Mouse (Mus musculus): ENCODE measurements around the gene Slc43a1. TPM values are rescaled to one million over a fixed set of nuclear protein-coding genes. Genes with fewer than 3 reads are reported as not detected.
A peak's percentile ranks its signal among the peaks of the same experiment; 100 is the strongest.

Slc43a1 gene
- polyA plus RNA-seq, 1 experiment from 2014 or later = 15.1 TPM

GRCm38 (mm10) chr2:84851130-84852040 is 12.7 kb downstream of the Slc43a1 start:
- WGBS = 38% methylated on average over 23 of the region's 23 CpGs
- peak; percentile 85 for ATAC-seq (ENCODE audit: borderline replicate concordance, extremely low read depth, low FRiP score, low TSS enrichment)
- Histone ChIP-seq H3K9ac (no peak overlapping the region; the same call in 1 of the 2 replicates), H3K27ac (peak overlapping the region; percentile 59; the same call in 1 of the 2 replicates), H3K4me2 (peak overlapping the region; percentile 50), H3K36me3 (peaks cover 24% of the 10 kb centered on the region), H3K4me1 (peaks cover 22% of the 10 kb centered on the region), H3K4me3 (peak overlapping the region; percentile 22), H3K27me3 (no peaks in the 10 kb centered on the region), H3K9me3 (no peaks in the 10 kb centered on the region)

DNA sequence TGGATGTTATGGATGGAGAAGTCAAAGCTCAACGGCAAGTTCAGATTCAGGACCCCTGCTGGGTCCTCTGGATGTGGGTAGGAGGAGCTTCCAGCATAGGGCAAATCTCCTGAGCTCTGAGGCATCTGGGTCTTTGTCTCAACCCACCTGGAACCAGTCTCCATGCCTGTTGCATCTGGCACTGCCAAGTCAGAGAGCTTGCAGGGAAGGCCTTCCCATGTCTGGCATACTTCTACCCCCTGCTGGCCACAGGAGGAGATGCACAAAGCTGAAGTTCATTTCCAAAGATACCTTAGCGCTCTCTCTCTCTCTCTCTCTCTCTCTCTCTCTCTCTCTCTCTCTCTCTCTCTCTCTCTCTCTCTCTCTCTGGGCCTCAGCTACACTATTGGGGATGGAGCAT is 17.1 kb downstream of the Slc43a1 start:
- no peak overlapping the region for H3K27ac ChIP-seq
- no peaks in the 10 kb centered on the region for H3K27me3 ChIP-seq
- H3K4me3 ChIP-seq = no peak overlapping the region
- H3K4me1 ChIP-seq = peaks cover 9% of the 10 kb centered on the region
- peaks cover 37% of the 10 kb centered on the region for H3K36me3 ChIP-seq
- no peaks in the 10 kb centered on the region for H3K9me3 ChIP-seq
- ATAC-seq (ENCODE audit: borderline replicate concordance, extremely low read depth, low FRiP score, low TSS enrichment) = no peak
- no peak overlapping the region for H3K9ac ChIP-seq
- H3K4me2 ChIP-seq = no peak overlapping the region
- WGBS = 59% methylated on average over 2 of the region's 2 CpGs

- peaks cover 46% of the 10 kb centered on the region for H3K36me3 ChIP-seq
- H3K4me1 ChIP-seq = no peaks in the 10 kb centered on the region
- no peak overlapping the region for H3K9ac ChIP-seq
- no peaks in the 10 kb centered on the region for H3K27me3 ChIP-seq
- H3K4me3 ChIP-seq = no peak overlapping the region
- H3K27ac ChIP-seq = no peak overlapping the region
- no peaks in the 10 kb centered on the region for H3K9me3 ChIP-seq
- no peak overlapping the region for H3K4me2 ChIP-seq
- ATAC-seq (ENCODE audit: borderline replicate concordance, extremely low read depth, low FRiP score, low TSS enrichment) = no peak
- WGBS = 86% methylated on average over 1 of the region's 1 CpGs
These were observed 19.9 kb downstream of the Slc43a1 start for GRCm38 (mm10) chr2:84858551-84858950.

GRCm38 (mm10) chr2:84859991-84860780 is 21.5 kb downstream of the Slc43a1 start:
- whole genome bisulfite sequencing = 89% methylated on average over 7 of the region's 7 CpGs
- Histone ChIP-seq H3K4me2 (no peak overlapping the region), H3K9ac (no peak overlapping the region), H3K36me3 (peaks cover 39% of the 10 kb centered on the region), H3K9me3 (no peaks in the 10 kb centered on the region), H3K27ac (no peak overlapping the region), H3K27me3 (peaks cover 1% of the 10 kb centered on the region; the same call in 1 of the 2 replicates), H3K4me1 (no peaks in the 10 kb centered on the region), H3K4me3 (no peak overlapping the region)
- no peak for ATAC-seq (ENCODE audit: borderline replicate concordance, extremely low read depth, low FRiP score, low TSS enrichment)

DNA sequence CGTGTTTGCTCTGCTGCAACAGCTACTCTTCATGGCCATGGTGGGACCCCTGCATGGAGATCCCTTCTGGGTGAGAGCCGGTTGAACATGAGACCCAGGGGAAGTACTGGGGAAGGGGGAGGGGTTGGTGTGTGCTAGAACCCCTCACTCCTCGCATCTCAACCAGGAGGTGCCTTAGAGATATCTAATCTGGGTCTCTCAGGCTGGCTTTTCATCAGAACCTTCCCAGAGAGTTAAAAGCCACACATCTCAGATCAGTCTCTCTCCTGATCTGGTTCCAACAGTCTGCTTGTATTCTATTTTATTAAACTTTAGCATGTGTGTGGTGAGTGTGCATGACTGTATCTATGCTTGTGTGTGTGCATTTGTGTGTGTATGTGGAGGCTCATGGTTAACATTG is 22.8 kb downstream of the Slc43a1 start:
- H3K4me1 ChIP-seq = peaks cover 10% of the 10 kb centered on the region
- H3K9ac ChIP-seq = no peak overlapping the region
- H3K4me3 ChIP-seq = no peak overlapping the region
- no peaks in the 10 kb centered on the region for H3K9me3 ChIP-seq
- H3K36me3 ChIP-seq = peaks cover 39% of the 10 kb centered on the region
- H3K27me3 ChIP-seq = peaks cover 14% of the 10 kb centered on the region
- 71% methylated on average over 3 of the region's 3 CpGs for WGBS
- ATAC-seq (ENCODE audit: borderline replicate concordance, extremely low read depth, low FRiP score, low TSS enrichment) = no peak
- no peak overlapping the region for H3K27ac ChIP-seq
- no peak overlapping the region for H3K4me2 ChIP-seq

DNA sequence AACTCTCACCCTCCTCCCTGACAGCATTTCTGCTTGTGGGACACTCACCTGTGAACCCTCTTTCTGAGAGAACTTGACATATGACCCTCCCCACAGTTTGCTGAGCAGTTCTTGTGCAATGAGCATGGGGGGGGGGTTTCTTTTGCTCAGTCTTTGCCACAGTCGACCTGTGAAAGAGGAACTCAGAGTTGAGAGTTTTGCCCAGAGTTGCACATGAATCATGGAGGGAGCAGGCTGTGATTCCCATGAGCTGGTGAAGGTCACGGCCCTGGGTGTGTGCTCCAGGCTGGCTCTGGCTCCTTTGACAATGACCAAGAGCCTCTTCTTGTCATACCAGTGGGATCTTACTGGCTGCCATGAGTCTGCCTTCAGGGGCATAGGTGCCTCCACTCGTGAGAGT is 23.6 kb downstream of the Slc43a1 start:
- Histone ChIP-seq H3K27ac (no peak overlapping the region), H3K4me3 (no peak overlapping the region), H3K27me3 (peaks cover 22% of the 10 kb centered on the region), H3K4me2 (no peak overlapping the region), H3K9me3 (no peaks in the 10 kb centered on the region), H3K4me1 (peaks cover 10% of the 10 kb centered on the region), H3K9ac (no peak overlapping the region), H3K36me3 (peaks cover 37% of the 10 kb centered on the region)
- ATAC-seq (ENCODE audit: borderline replicate concordance, extremely low read depth, low FRiP score, low TSS enrichment) = no peak
- 85% methylated on average over 3 of the region's 3 CpGs for WGBS

GRCm38 (mm10) chr2:84865616-84866571 is 27.2 kb downstream of the Slc43a1 start:
- Histone ChIP-seq H3K4me1 (peaks cover 10% of the 10 kb centered on the region), H3K4me2 (peak overlapping the region; percentile 69), H3K9me3 (no peaks in the 10 kb centered on the region), H3K36me3 (peaks cover 14% of the 10 kb centered on the region; the same call in 1 of the 2 replicates), H3K9ac (0 out of 2 replicates have a peak overlapping the region, but pooled peaks have one; percentile 10), H3K27ac (no peak overlapping the region), H3K27me3 (peaks cover 58% of the 10 kb centered on the region), H3K4me3 (peak overlapping the region; percentile 32)
- under 1% methylated on average over 47 of the region's 47 CpGs for WGBS
- peak; percentile 37; the same call in 1 of the 2 replicates for ATAC-seq (ENCODE audit: borderline replicate concordance, extremely low read depth, low FRiP score, low TSS enrichment)

DNA sequence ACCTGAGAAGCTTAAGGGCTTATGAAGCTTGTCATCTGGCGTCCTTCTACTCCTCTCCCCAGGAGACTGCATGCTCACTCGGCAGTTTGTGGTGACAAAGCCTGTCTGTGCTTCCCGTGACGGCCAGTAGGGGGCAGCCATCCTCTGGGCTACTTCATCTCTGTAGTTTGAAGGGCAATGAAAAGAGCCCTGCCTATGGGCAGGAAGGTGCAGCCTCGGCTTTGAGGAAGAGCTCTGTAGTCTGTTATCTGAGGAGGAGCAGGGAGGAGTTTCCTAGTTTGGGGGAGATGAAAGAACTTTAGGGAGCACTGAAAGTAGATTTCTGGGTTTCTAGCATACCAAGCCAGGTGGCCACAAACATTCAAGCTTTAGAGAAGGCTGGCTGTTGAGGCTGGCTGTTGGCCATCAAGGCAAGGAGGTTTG is 29.9 kb downstream of the Slc43a1 start:
- H3K27ac ChIP-seq = no peak overlapping the region
- no peak overlapping the region for H3K4me3 ChIP-seq
- no peaks in the 10 kb centered on the region for H3K36me3 ChIP-seq
- no peak overlapping the region for H3K4me2 ChIP-seq
- peaks cover 85% of the 10 kb centered on the region for H3K27me3 ChIP-seq
- H3K9ac ChIP-seq = no peak overlapping the region
- peaks cover 24% of the 10 kb centered on the region for H3K4me1 ChIP-seq
- no peak for ATAC-seq (ENCODE audit: borderline replicate concordance, extremely low read depth, low FRiP score, low TSS enrichment)
- 8% methylated on average over 5 of the region's 5 CpGs for WGBS
- H3K9me3 ChIP-seq = no peaks in the 10 kb centered on the region

DNA sequence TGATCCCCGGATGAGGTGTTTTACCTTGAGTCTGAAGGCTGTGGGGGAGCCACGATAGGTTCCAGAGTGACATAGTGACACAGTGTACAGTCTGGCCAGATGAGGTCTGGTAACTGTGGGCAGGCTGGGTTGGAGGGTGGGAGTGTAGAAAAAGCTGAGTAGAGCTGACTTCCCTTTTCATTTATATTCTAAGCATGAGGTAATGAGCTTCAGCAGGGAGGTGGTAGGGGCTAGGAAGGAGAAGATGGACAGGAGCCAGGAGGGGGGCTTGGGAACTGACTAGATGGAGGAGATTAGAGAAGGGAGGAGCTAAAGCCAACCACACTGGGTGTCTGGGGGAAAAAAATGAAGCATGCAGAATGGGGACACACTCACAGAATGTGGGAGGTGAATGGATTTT is 30.3 kb downstream of the Slc43a1 start:
- H3K4me3 ChIP-seq = no peak overlapping the region
- ATAC-seq (ENCODE audit: borderline replicate concordance, extremely low read depth, low FRiP score, low TSS enrichment) = no peak
- no peak overlapping the region for H3K27ac ChIP-seq
- 68% methylated on average over 2 of the region's 2 CpGs for WGBS
- no peak overlapping the region for H3K4me2 ChIP-seq
- no peaks in the 10 kb centered on the region for H3K36me3 ChIP-seq
- no peaks in the 10 kb centered on the region for H3K9me3 ChIP-seq
- H3K27me3 ChIP-seq = peaks cover 89% of the 10 kb centered on the region
- H3K9ac ChIP-seq = no peak overlapping the region
- H3K4me1 ChIP-seq = peaks cover 24% of the 10 kb centered on the region

- H3K4me2 ChIP-seq = no peak overlapping the region
- ATAC-seq (ENCODE audit: borderline replicate concordance, extremely low read depth, low FRiP score, low TSS enrichment) = no peak
- H3K36me3 ChIP-seq = no peaks in the 10 kb centered on the region
- WGBS = 58% methylated on average over 4 of the region's 4 CpGs
- no peak overlapping the region for H3K4me3 ChIP-seq
- no peak overlapping the region for H3K27ac ChIP-seq
- peaks cover 22% of the 10 kb centered on the region for H3K4me1 ChIP-seq
- H3K9me3 ChIP-seq = no peaks in the 10 kb centered on the region
- H3K27me3 ChIP-seq = peaks cover 100% of the 10 kb centered on the region
- no peak overlapping the region for H3K9ac ChIP-seq
These were observed 32.0 kb downstream of the Slc43a1 start for GRCm38 (mm10) chr2:84870623-84871160.
